Mouse (Mus musculus): Measurements from ENCODE around the gene Ezh2.

Ezh2 gene

GRCm38 (mm10) chr6:47552280-47552679 is 42.9 kb downstream of the Ezh2 start:
- DNase-seq (ENCODE audit: inconsistent ontology term), result no peak

DNA sequence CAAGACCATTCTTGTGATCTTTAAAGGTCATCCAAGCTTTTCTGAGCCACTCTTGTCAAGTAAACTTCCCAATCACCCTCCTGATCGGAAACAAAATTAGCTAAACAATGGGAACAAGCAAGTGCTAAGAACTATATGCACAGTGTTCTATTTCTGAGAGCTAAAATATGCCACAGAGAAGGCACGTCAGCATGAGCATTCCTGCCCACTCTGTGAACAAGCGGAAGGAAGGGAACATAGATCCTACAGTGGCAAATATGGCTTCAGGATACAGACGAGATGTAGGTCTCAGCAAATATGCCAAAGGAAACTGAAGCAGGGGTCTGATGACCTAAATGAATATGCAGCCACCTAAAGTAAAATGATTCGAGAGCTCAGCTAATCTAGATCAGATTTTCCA is 59.8 kb downstream of the Ezh2 start:
- DNase-seq (ENCODE audit: inconsistent ontology term), result no peak

DNA sequence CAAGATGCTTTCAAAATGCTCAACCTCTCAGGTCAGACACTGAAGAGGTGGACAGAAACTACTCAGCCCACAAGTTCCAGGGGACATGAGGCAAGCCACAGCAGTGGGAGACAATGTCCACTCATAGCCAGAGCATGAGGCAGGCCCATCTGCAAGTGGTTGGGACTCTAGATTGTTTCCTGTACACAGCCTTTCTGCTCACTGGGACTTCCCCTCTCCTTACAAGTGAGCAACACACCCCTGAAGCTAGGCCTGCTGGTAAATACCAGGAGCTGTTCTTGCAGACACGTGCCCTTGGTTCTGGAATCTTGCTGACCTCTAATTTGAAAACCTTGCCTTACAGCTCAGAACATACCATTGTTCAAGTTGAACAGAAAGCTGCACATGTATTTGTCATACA is 62.6 kb downstream of the Ezh2 start:
- no peak for DNase-seq (ENCODE audit: inconsistent ontology term)

DNA sequence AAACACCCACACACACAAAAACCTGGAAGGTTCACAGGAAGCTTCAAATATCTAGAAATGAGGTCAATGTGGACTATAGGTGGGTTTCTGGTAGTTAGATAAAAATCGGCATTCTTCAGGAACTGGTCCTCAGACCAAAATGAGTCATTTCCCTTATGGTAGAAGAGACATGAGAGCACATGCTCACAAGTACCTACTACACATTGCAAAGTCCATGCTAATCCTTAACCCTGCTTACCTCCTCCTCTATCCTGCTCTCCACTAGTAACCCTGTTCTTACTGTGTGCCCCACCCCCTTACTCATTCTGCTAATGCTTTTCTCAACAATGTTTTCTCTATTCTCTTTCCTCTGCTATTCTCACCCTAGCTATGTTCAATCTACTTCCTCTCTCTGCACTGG is 67.5 kb downstream of the Ezh2 start:
- no peak for DNase-seq (ENCODE audit: inconsistent ontology term)

- DNase-seq (ENCODE audit: inconsistent ontology term), result no peak
Observed at GRCm38 (mm10) chr6:47527129-47527528, 68.0 kb downstream of the Ezh2 start.

- DNase-seq (ENCODE audit: inconsistent ontology term), result no peak
Observed at GRCm38 (mm10) chr6:47526446-47526845, 68.7 kb downstream of the Ezh2 start.

DNA sequence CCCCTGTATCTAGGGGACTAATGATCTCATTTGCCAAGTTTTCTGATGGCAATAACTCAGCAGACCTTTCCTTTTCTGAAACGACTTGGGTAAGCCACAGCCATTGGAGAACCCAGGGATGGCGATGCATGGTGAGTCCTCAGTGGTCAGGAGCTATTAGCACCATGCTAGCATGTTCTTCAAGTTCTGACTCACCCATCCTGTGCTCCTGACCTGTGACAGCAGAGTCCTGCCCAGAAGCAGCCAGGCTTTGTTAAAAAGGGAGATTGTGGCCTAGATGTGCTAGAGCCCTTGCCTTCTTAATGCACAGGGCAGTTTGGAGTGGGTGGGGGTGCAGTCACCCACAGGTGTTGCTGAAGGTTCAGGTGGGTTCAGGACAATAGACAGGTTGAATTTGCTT is 70.1 kb downstream of the Ezh2 start:
- no peak for DNase-seq (ENCODE audit: inconsistent ontology term)

- no peak for DNase-seq (ENCODE audit: inconsistent ontology term)
Observed at GRCm38 (mm10) chr6:47522431-47522830, 72.7 kb downstream of the Ezh2 start.

- DNase-seq (ENCODE audit: inconsistent ontology term), result no peak
Observed at GRCm38 (mm10) chr6:47520030-47520429, 75.1 kb downstream of the Ezh2 start.

GRCm38 (mm10) chr6:47494562-47494961 is 100.6 kb downstream of the Ezh2 start:
- DNase-seq (ENCODE audit: inconsistent ontology term), result no peak

DNA sequence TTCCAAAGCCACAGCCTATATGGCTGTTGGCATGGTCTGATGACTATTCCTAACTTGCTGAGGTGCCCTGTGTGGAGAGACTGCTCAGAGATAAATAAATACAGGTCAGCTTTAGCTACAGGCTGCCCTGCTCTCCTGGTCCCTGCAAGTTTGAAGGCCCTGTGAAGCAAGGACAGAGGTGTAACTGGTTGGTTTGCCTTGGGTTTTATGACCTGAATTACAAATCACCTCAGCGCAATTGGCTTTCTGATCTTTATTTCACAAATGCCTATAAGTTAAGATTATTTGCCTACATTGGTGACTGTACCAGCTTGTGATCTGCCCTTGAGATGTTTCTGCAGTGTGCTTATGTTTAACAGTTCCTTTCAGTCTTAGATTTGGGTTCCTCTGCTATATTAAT is 113.1 kb downstream of the Ezh2 start:
- no peak for DNase-seq (ENCODE audit: inconsistent ontology term)

All from Muller cell, postnatal 12 days (primary cell).